Mouse (Mus musculus): Measurements from ENCODE around the gene Mum1l1. TPM values are rescaled to one million over a fixed set of nuclear protein-coding genes. Genes with fewer than 3 reads are reported as not detected.
A peak's percentile ranks its signal among the peaks of the same experiment; 100 is the strongest.
"Not testable (repeated sequence)": the region's sequence is repeated elsewhere in the genome, so short reads cannot be mapped to it uniquely, and the experiment has no call there.

Mum1l1 gene
- total RNA-seq (2021) = 10 to 100 TPM in 1 of 2 experiments, 1 to 10 TPM in 1; 9.7 to 12.4 TPM
- long read RNA-seq, experiment 1, partial matches to known transcripts = 13 of 15 reads
- long read RNA-seq, experiment 1, other reads (novel, unspliced or antisense) = 1 of 15 reads
- long read RNA-seq, experiment 2, full-length matches to known transcripts = 6 of 16 reads
- long read RNA-seq, experiment 2, partial matches to known transcripts = 10 of 16 reads
- long read RNA-seq, experiment 2, other reads (novel, unspliced or antisense) = 0 of 16 reads

GRCm38 (mm10) chrX:139209829-139210225 is at the start of gene Mum1l1:
Gene Mum1l1, plus strand, starts transcription at chrX:139210042.
- DNase-seq = peak; percentile 75

GRCm38 (mm10) chrX:139178928-139179327 is 30.9 kb upstream of the Mum1l1 start, which contains the start of gene 4933428M09Rik:
Gene 4933428M09Rik, plus strand, starts transcription at chrX:139179228.
- DNase-seq = no peak

GRCm38 (mm10) chrX:139191506-139191905 is 18.3 kb upstream of the Mum1l1 start:
- DNase-seq = not testable (repeated sequence)

GRCm38 (mm10) chrX:139194572-139195279 is 15.1 kb upstream of the Mum1l1 start:
- no peak for DNase-seq

GRCm38 (mm10) chrX:139209191-139209828 is 532 bp upstream of the Mum1l1 start:
- not testable (repeated sequence) for DNase-seq

GRCm38 (mm10) chrX:139214765-139215164 is 4.9 kb downstream of the Mum1l1 start:
- no peak for DNase-seq

- no peak for DNase-seq
Measured at GRCm38 (mm10) chrX:139216409-139216808, 6.6 kb downstream of the Mum1l1 start.

GRCm38 (mm10) chrX:139216991-139217593 is 7.2 kb downstream of the Mum1l1 start:
- peak; percentile 47 for DNase-seq

GRCm38 (mm10) chrX:139217776-139218175 is 7.9 kb downstream of the Mum1l1 start:
- DNase-seq = no peak

GRCm38 (mm10) chrX:139219017-139219416 is 9.2 kb downstream of the Mum1l1 start:
- peak; percentile 10 for DNase-seq

GRCm38 (mm10) chrX:139220830-139221229 is 11.0 kb downstream of the Mum1l1 start:
- no peak for DNase-seq

GRCm38 (mm10) chrX:139221893-139222292 is 12.1 kb downstream of the Mum1l1 start:
- DNase-seq = no peak

- peak; percentile 58 for DNase-seq
Measured at GRCm38 (mm10) chrX:139231143-139231542, 21.3 kb downstream of the Mum1l1 start.

GRCm38 (mm10) chrX:139247294-139247693 is 37.5 kb downstream of the Mum1l1 start:
- DNase-seq = peak; percentile 5

- DNase-seq = no peak
Measured at GRCm38 (mm10) chrX:139257072-139257471, 47.2 kb downstream of the Mum1l1 start.

- no peak for DNase-seq
Measured at GRCm38 (mm10) chrX:139281966-139282365, 72.1 kb downstream of the Mum1l1 start.

Other genes with a start within 250 kb of the Mum1l1 start
- not detected for gene Serpina7, start 124.8 kb upstream of the Mum1l1 start, total RNA-seq (2021)
- not detected for gene 4930513O06Rik, start 123.8 kb upstream of the Mum1l1 start, total RNA-seq (2021)
- gene 4933428M09Rik, start 30.8 kb upstream of the Mum1l1 start, total RNA-seq (2021) = not detected
- gene Trap1a, start 123.6 kb downstream of the Mum1l1 start, total RNA-seq (2021) = not detected

Data from gastrocnemius, postnatal 10 days (tissue).